Mouse (Mus musculus) intestine, embryonic 16.5 days (tissue): ENCODE results near the gene Odf3l2. TPM values are rescaled to one million over a fixed set of nuclear protein-coding genes. Genes with fewer than 3 reads are reported as not detected.

ENCODE experiments used
- ATAC-seq: fragments of 200-750 bp; cut with Nextera tagmentation; 2 replicates; pipeline ENCODE4 v1.8.0; 2017; ENCODE audit warnings: moderate TSS enrichment, moderate library complexity
- H3K27ac ChIP-seq: fragments of 300-500 bp; sonication (generic); 2 replicates; pipeline ENCODE4 v1.5.1; 2014; ENCODE audit warnings: mild to moderate bottlenecking, low read length
- H3K27me3 ChIP-seq: fragments of 300-500 bp; sonication (generic); replicated peaks from 2 replicates; pipeline ENCODE4 v1.6.1; 2014; ENCODE audit warnings: low read length, control low read depth, mixed read lengths; ENCODE audit not compliant: control insufficient read depth, insufficient read depth
- H3K36me3 ChIP-seq: fragments of 300-500 bp; sonication (generic); 2 replicates; pipeline ENCODE4 v1.6.1; 2014; ENCODE audit warnings: low read length, control low read depth; ENCODE audit not compliant: control insufficient read depth, insufficient read depth
- H3K4me1 ChIP-seq: fragments of 300-500 bp; sonication (generic); 2 replicates; pipeline ENCODE4 v1.6.1; 2014; ENCODE audit warnings: low read length, control low read depth, mixed read lengths; ENCODE audit not compliant: control insufficient read depth, insufficient read depth
- H3K4me2 ChIP-seq: fragments of 300-500 bp; sonication (generic); 2 replicates; pipeline ENCODE4 v1.6.1; 2014; ENCODE audit warnings: low read depth, low read length, control low read depth
- H3K4me3 ChIP-seq: fragments of 300-500 bp; sonication (generic); 2 replicates; pipeline ENCODE4 v1.5.1; 2014; ENCODE audit warnings: mild to moderate bottlenecking, low read length
- H3K9ac ChIP-seq: fragments of 300-500 bp; sonication (generic); 2 replicates; pipeline ENCODE4 v1.6.1; 2014; ENCODE audit warnings: low read depth, low read length
- H3K9me3 ChIP-seq: fragments of 300-500 bp; sonication (generic); 2 replicates; pipeline ENCODE4 v1.6.1; 2016; ENCODE audit warnings: low read length, control low read depth; ENCODE audit not compliant: control insufficient read depth
- WGBS: fragments of 180-500 bp; shearing (Covaris S2); extraction: QIAGEN DNeasy Blood & Tissue Kit; methylation state at CpG from one replicate; pipeline ENCODE4 v1.1.7; 2014; 5-methylcytosine and 5-hydroxymethylcytosine counted together
- polyA plus RNA-seq: library from polyadenylated mRNA; unstranded; fragments of >200 nt; fragmentation: Nextera tagmentation; extraction: Ambion mirVana; gene quantifications from 2 replicates; pipeline ENCODE4 v1.2.1, GENCODE M21; 2015

The Odf3l2 gene
- polyA plus RNA-seq, 1 experiment from 2014 or later: not detected

- 42% methylated on average over 13 of the region's 13 CpGs for WGBS
- Histone ChIP-seq H3K4me3 (no peak overlapping the region), H3K4me1 (no peaks in the 10 kb centered on the region), H3K9ac (no peak overlapping the region), H3K36me3 (no peaks in the 10 kb centered on the region), H3K9me3 (no peaks in the 10 kb centered on the region), H3K27me3 (no peaks in the 10 kb centered on the region), H3K4me2 (no peak overlapping the region), H3K27ac (no peak overlapping the region)
- ATAC-seq: no peak
These were observed 48.2 kb downstream of the Odf3l2 start for GRCm38 (mm10) chr10:79597051-79597935.

GRCm38 (mm10) chr10:79595590-79595929, 50.0 kb downstream of the Odf3l2 start:
- H3K4me2 ChIP-seq: no peak overlapping the region
- H3K4me1 ChIP-seq: no peaks in the 10 kb centered on the region
- no peak overlapping the region for H3K9ac ChIP-seq
- no peaks in the 10 kb centered on the region for H3K27me3 ChIP-seq
- H3K36me3 ChIP-seq: no peaks in the 10 kb centered on the region
- 51% methylated on average over 8 of the region's 8 CpGs for WGBS
- no peaks in the 10 kb centered on the region for H3K9me3 ChIP-seq
- H3K4me3 ChIP-seq: no peak overlapping the region
- H3K27ac ChIP-seq: no peak overlapping the region
- no peak for ATAC-seq

- Histone ChIP-seq H3K4me2 (no peak overlapping the region), H3K4me1 (no peaks in the 10 kb centered on the region), H3K9ac (no peak overlapping the region), H3K9me3 (no peaks in the 10 kb centered on the region), H3K4me3 (no peak overlapping the region), H3K27ac (no peak overlapping the region), H3K27me3 (no peaks in the 10 kb centered on the region), H3K36me3 (no peaks in the 10 kb centered on the region)
- ATAC-seq: peak; percentile 83
- 14% methylated on average over 17 of the region's 17 CpGs for WGBS
These were observed 50.5 kb downstream of the Odf3l2 start for GRCm38 (mm10) chr10:79594872-79595589.

GRCm38 (mm10) chr10:79594111-79594510, 51.4 kb downstream of the Odf3l2 start:
- H3K4me2 ChIP-seq: no peak overlapping the region
- H3K27me3 ChIP-seq: no peaks in the 10 kb centered on the region
- H3K36me3 ChIP-seq: no peaks in the 10 kb centered on the region
- H3K4me1 ChIP-seq: no peaks in the 10 kb centered on the region
- H3K27ac ChIP-seq: no peak overlapping the region
- WGBS: 51% methylated on average over 6 of the region's 6 CpGs
- no peak overlapping the region for H3K4me3 ChIP-seq
- no peak for ATAC-seq
- no peak overlapping the region for H3K9ac ChIP-seq
- no peaks in the 10 kb centered on the region for H3K9me3 ChIP-seq

GRCm38 (mm10) chr10:79590702-79591101, 54.8 kb downstream of the Odf3l2 start:
- ATAC-seq: no peak
- H3K9me3 ChIP-seq: no peaks in the 10 kb centered on the region

More at GRCm38 (mm10) chr10:79590702-79591101, 54.8 kb downstream of the Odf3l2 start:
- Histone ChIP-seq H3K4me2 (no peak overlapping the region), H3K36me3 (no peaks in the 10 kb centered on the region), H3K27ac (no peak overlapping the region), H3K4me3 (no peak overlapping the region), H3K4me1 (0 out of 2 replicates have a peak, but pooled peaks cover 3% of the 10 kb centered on the region), H3K27me3 (no peaks in the 10 kb centered on the region), H3K9ac (no peak overlapping the region)
- 88% methylated on average over 1 of the region's 1 CpGs for WGBS

Other genes with a start within 250 kb of the Odf3l2 start
- not detected in 2 replicates for gene Vmn2r83, start 177.0 kb downstream of the Odf3l2 start, polyA plus RNA-seq
- 140 and 145 TPM in 2 replicates for gene Plpp2, start 111.9 kb downstream of the Odf3l2 start, polyA plus RNA-seq
- 36.7 and 38.4 TPM in 2 replicates for gene Mier2, start 90.5 kb downstream of the Odf3l2 start, polyA plus RNA-seq
- gene Theg, start 58.4 kb downstream of the Odf3l2 start, polyA plus RNA-seq: not detected in 2 replicates
- 0.02 and 0.07 TPM in 2 replicates for gene C2cd4c, start 31.7 kb downstream of the Odf3l2 start, polyA plus RNA-seq
- 1.1 and 2.5 TPM in 2 replicates for gene Shc2, start 7.8 kb downstream of the Odf3l2 start, polyA plus RNA-seq
- 27.4 and 31.8 TPM in 2 replicates for gene Madcam1, start 18.8 kb upstream of the Odf3l2 start, polyA plus RNA-seq
- 56.8 and 64.4 TPM in 2 replicates for gene Tpgs1, start 23.6 kb upstream of the Odf3l2 start, polyA plus RNA-seq
- 120 and 128 TPM in 2 replicates for gene Cdc34, start 36.5 kb upstream of the Odf3l2 start, polyA plus RNA-seq
- gene Gzmm, start 43.3 kb upstream of the Odf3l2 start, polyA plus RNA-seq: 0.21 and 0.56 TPM in 2 replicates
- 1,158 and 1,189 TPM in 2 replicates for gene Bsg, start 58.8 kb upstream of the Odf3l2 start, polyA plus RNA-seq
- gene Hcn2, start 70.9 kb upstream of the Odf3l2 start, polyA plus RNA-seq: 0.04 TPM in 1 of 2 replicates, not detected in the other
- 38.8 and 40.5 TPM in 2 replicates for gene Polrmt, start 100.8 kb upstream of the Odf3l2 start, polyA plus RNA-seq
- 0.26 TPM in 1 of 2 replicates, not detected in the other for gene Fgf22, start 109.3 kb upstream of the Odf3l2 start, polyA plus RNA-seq
- 39.7 and 56.6 TPM in 2 replicates for gene Rnf126, start 121.2 kb upstream of the Odf3l2 start, polyA plus RNA-seq
- 15.1 and 16.6 TPM in 2 replicates for gene Fstl3, start 131.5 kb upstream of the Odf3l2 start, polyA plus RNA-seq
- 0.07 and 0.11 TPM in 2 replicates for gene Prss57, start 145.2 kb upstream of the Odf3l2 start, polyA plus RNA-seq
- 44.1 and 44.8 TPM in 2 replicates for gene Palm, start 147.8 kb upstream of the Odf3l2 start, polyA plus RNA-seq
- 204 and 210 TPM in 2 replicates for gene Misp, start 175.3 kb upstream of the Odf3l2 start, polyA plus RNA-seq
- gene Ptbp1, start 208.7 kb upstream of the Odf3l2 start, polyA plus RNA-seq: 295 and 302 TPM in 2 replicates
- gene Prtn3, start 228.7 kb upstream of the Odf3l2 start, polyA plus RNA-seq: 2.7 and 2.8 TPM in 2 replicates
- gene Plppr3, start 228.9 kb upstream of the Odf3l2 start, polyA plus RNA-seq: 25.5 and 28.2 TPM in 2 replicates
- 0.42 and 2.4 TPM in 2 replicates for gene Elane, start 240.5 kb upstream of the Odf3l2 start, polyA plus RNA-seq
- gene Cfd, start 245.1 kb upstream of the Odf3l2 start, polyA plus RNA-seq: not detected in 2 replicates